Mouse (Mus musculus): ENCODE results near the gene Rbm44.

The Rbm44 gene

DNA sequence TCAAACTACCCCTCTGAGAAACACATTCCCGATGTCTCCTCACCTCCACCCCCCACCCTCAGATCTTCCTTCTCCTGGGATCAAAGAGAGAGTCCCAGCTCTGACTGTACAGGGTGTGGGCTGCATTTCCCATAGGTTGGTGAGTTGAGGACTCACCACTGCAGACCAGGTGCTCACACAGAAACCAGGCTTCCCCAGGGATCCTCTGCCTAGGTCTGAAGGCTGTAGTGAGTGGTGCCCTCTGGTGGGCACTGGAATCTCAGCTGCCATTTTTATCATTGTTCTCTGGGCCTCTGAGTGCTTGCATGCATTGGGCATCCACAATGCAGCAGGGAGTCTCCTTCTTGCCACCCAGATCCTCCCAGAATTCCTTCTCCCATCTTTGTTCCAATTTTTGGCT lies 66.2 kb downstream of the Rbm44 start:
- peak; percentile 39 to 64 for DNase-seq

DNA sequence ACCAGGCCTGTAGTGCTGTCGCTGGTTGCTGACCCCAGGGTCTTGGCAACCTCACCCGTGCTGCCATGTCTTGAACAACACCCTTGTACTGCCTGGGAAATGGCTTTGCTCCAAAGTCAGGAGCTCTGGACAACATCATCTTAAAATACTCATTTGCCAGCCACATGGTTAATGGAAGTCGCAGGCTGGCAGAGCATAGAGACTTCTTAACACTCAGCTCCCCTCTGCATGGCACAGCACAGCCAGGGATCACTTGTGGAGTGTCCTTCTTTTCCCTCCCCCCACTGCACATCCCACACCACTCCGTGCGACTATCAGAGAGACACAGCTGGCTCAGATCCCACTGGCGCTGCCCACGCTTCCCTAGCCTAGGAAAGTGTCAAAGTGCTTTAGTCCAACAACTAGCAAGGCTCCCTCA lies 66.7 kb downstream of the Rbm44 start:
- DNase-seq, result no peak

GRCm38 (mm10) chr1:91215264-91215663 lies 70.4 kb downstream of the Rbm44 start:
- no peak for DNase-seq

GRCm38 (mm10) chr1:91215981-91216380 lies 71.1 kb downstream of the Rbm44 start:
- no peak for DNase-seq

- no peak for DNase-seq
These were observed 71.8 kb downstream of the Rbm44 start for GRCm38 (mm10) chr1:91216504-91217267.

DNA sequence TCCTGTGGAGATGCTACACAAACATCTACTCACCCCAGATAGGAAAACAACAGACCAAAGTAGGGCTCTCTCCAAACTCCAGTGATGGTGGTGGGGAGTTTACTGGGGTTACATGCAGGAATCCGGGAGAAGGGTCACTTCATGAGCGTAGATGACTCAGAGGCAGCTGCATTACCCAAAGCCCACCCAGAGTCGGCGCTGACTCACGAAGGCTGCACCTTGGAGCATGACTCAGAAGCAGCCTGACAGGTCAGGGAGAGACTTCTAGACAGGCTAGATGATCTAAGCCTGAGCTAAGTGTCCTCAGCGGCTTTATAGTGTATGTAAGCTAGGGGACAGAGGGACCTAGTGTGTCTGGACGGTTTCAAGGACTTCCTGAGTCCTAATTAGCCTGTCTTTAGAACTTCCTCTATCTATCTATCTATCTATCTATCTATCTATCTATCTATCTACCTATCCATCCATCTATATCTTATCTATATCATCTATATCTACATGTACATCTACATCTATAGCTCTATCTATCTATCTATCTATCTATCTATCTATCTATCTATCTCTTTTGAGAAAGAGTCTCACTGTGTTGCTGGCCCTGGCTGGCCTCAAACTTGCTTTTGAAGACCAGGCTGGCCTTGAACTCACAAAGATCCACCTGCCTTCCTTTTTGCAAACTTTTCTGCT lies 74.9 kb downstream of the Rbm44 start:
- no peak for DNase-seq

- no peak for DNase-seq
These were observed 75.4 kb downstream of the Rbm44 start for GRCm38 (mm10) chr1:91220322-91220672.

Measured in thymus, adult 18-20 months (tissue).